Comparison of ENCODE assay signal across 30 mouse cellular contexts in the genomic region with DNA sequence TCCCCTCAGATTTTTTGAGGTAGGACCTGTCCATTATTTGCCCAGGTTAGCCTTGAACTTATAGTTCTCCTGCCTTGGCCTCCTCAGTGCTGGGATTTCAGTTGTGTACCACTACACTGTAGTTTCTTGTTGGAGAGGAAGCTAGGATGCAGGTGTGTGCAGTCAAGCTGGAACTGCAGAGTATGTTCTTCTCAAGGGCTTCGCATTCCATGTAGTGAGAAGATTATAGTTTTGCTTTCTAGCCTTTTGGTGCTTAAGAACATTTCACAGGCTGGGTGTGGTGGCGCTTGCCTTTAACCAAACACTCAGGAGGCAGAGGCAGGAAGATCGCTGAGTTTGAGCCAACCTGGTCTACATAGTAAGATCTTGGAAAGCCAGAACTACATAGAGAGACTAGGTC. TPM values are rescaled to one million over a fixed set of nuclear protein-coding genes. Genes with fewer than 3 reads are reported as not detected.
DNase-seq lines count a peak whose midpoint lies in the region; ATAC-seq and TF ChIP-seq lines count a peak whose summit lies in the region.
"Had no signal": no experiment of that assay in that cellular context is flagged by ENCODE, and none has a peak within 500 bp of the region (broad histone marks: within the 10 kb centered on the region; RNA-seq: fewer than 3 reads in every experiment).

No protein-coding gene starts in this region.

- DNase-seq in heart, adult 11 months: peak; percentile 73
- DNase-seq in liver, adult 2 months (ENCODE audit: extremely low read depth, low read depth, low spot score): no peak
- no peak for DNase-seq in liver
- DNase-seq in liver, embryonic 11.5 days (ENCODE audit: low spot score): no peak
- no peak for DNase-seq in liver, postnatal 0 days
- DNase-seq in lung, postnatal 4 days: no peak
- DNase-seq in cerebellum, adult 2 months: no peak
- DNase-seq: adrenal gland, postnatal 25 days; cerebellum, adult 18-20 months; cerebellum, postnatal 14 days; forebrain, postnatal 0 days; gastrocnemius, postnatal 14 days; heart, adult 18-20 months; heart, postnatal 14 days; kidney, adult 2 months; kidney, postnatal 4 days; lung, adult 2 months; lung, postnatal 10 days; right cerebral cortex, adult 18-20 months; right cerebral cortex, postnatal 4 days had no signal

- H3K9me3 ChIP-seq in heart, embryonic 11.5 days (replicated peaks; ENCODE audit: control insufficient read depth, low read length): no peaks in the 10 kb centered on the region
- no peaks in the 10 kb centered on the region for H3K9me3 ChIP-seq in liver, embryonic 11.5 days (ENCODE audit: control insufficient read depth, low read length)
- H3K9me3 ChIP-seq in liver, postnatal 0 days (ENCODE audit: low read length): no peaks in the 10 kb centered on the region
- H3K9me3 ChIP-seq: heart, embryonic 12.5 days; hindbrain, embryonic 10.5 days; limb, embryonic 13.5 days; neural tube, embryonic 12.5 days; stomach, embryonic 15.5 days had no signal

- no peaks in the 10 kb centered on the region for H3K27me3 ChIP-seq in heart, embryonic 11.5 days (ENCODE audit: control insufficient read depth, insufficient read depth, low read length)
- no peaks in the 10 kb centered on the region for H3K27me3 ChIP-seq in liver, adult 2 months (ENCODE audit: control insufficient read depth, insufficient read depth, low read length)
- no peaks in the 10 kb centered on the region for H3K27me3 ChIP-seq in liver, embryonic 11.5 days (replicated peaks; ENCODE audit: control insufficient read depth, insufficient read depth, low read length)
- no peaks in the 10 kb centered on the region for H3K27me3 ChIP-seq in liver, postnatal 0 days (ENCODE audit: insufficient read depth, low read length)
- H3K27me3 ChIP-seq in cerebellum, adult 2 months (ENCODE audit: control insufficient read depth, insufficient read depth, low read length): no peaks in the 10 kb centered on the region
- H3K27me3 ChIP-seq: heart, embryonic 12.5 days; limb, embryonic 13.5 days; neural tube, embryonic 12.5 days; stomach, embryonic 15.5 days had no signal

- no peak overlapping the region for H3K4me3 ChIP-seq in heart, embryonic 11.5 days (ENCODE audit: low read depth, low read length)
- no peak overlapping the region for H3K4me3 ChIP-seq in liver, adult 2 months (ENCODE audit: insufficient read depth, low read depth, low read length)
- no peak overlapping the region for H3K4me3 ChIP-seq in liver, embryonic 11.5 days (ENCODE audit: low read depth, low read length)
- H3K4me3 ChIP-seq in liver, postnatal 0 days (ENCODE audit: low read depth, low read length): no peak overlapping the region
- no peak overlapping the region for H3K4me3 ChIP-seq in cerebellum, adult 2 months (replicated peaks; ENCODE audit: insufficient read depth, low read depth, low read length)
- H3K4me3 ChIP-seq: erythroblast, embryonic 14.5 days; heart, embryonic 12.5 days; hindbrain, embryonic 10.5 days; limb, embryonic 13.5 days; neural tube, embryonic 12.5 days; stomach, embryonic 15.5 days had no signal

- 97% methylated on average over 3 of the region's 3 CpGs for WGBS in heart, embryonic 11.5 days (ENCODE audit: insufficient replicate concordance)
- WGBS in liver, adult 2 months: 98% methylated on average over 3 of the region's 3 CpGs
- WGBS in liver, embryonic 11.5 days: 92% methylated on average over 3 of the region's 3 CpGs
- WGBS in liver, postnatal 0 days (ENCODE audit: insufficient replicate concordance): 92% methylated on average over 3 of the region's 3 CpGs
- WGBS in cerebellum, adult 2 months: 96% methylated on average over 3 of the region's 3 CpGs

- no peak overlapping the region for H3K27ac ChIP-seq in heart, embryonic 11.5 days (ENCODE audit: low read depth, low read length)
- peak overlapping the region; percentile 22; the same call in 1 of the 2 replicates for H3K27ac ChIP-seq in liver, adult 2 months (replicated peaks; ENCODE audit: insufficient read depth, low read depth, low read length)
- H3K27ac ChIP-seq in liver, embryonic 11.5 days (ENCODE audit: low read depth, low read length): no peak overlapping the region
- no peak overlapping the region for H3K27ac ChIP-seq in liver, postnatal 0 days (ENCODE audit: low read depth)
- no peak overlapping the region for H3K27ac ChIP-seq in cerebellum, adult 2 months (ENCODE audit: insufficient read depth, low read length)
- H3K27ac ChIP-seq: hindbrain, embryonic 10.5 days; kidney, postnatal 0 days; limb, embryonic 13.5 days; neural tube, embryonic 12.5 days; stomach, embryonic 15.5 days had no signal

- peaks cover 11% of the 10 kb centered on the region for H3K4me1 ChIP-seq in heart, embryonic 11.5 days (ENCODE audit: control insufficient read depth, insufficient read depth, low read length)
- H3K4me1 ChIP-seq in liver, adult 2 months (ENCODE audit: control insufficient read depth, insufficient read depth, low read length): peaks cover 23% of the 10 kb centered on the region; the same call in 1 of the 2 replicates
- H3K4me1 ChIP-seq in liver, embryonic 11.5 days (replicated peaks; ENCODE audit: control insufficient read depth, insufficient read depth, low read length): peaks cover 12% of the 10 kb centered on the region
- H3K4me1 ChIP-seq in liver, postnatal 0 days (ENCODE audit: insufficient read depth): peaks cover 22% of the 10 kb centered on the region
- no peaks in the 10 kb centered on the region; the same call in 1 of the 2 replicates for H3K4me1 ChIP-seq in cerebellum, adult 2 months (ENCODE audit: control insufficient read depth, insufficient read depth, low read length)

- H3K36me3 ChIP-seq in heart, embryonic 11.5 days (ENCODE audit: control insufficient read depth, insufficient read depth, low read length): no peaks in the 10 kb centered on the region
- H3K36me3 ChIP-seq in liver, adult 2 months (ENCODE audit: control insufficient read depth, insufficient read depth, low read length): no peaks in the 10 kb centered on the region; the same call in none of the 2 replicates
- H3K36me3 ChIP-seq in liver, embryonic 11.5 days (ENCODE audit: control insufficient read depth, insufficient read depth, low read length): no peaks in the 10 kb centered on the region
- H3K36me3 ChIP-seq in liver, postnatal 0 days (replicated peaks; ENCODE audit: insufficient read depth, low read length): no peaks in the 10 kb centered on the region
- H3K36me3 ChIP-seq: heart, embryonic 12.5 days; neural tube, embryonic 12.5 days; stomach, embryonic 15.5 days had no signal

- TF ChIP-seq CTCF in liver, adult 2 months (IDR thresholded peaks at IDR 0.05; ENCODE audit: low read depth, low read length): no peak
- no peak for TF ChIP-seq CTCF in liver, postnatal 0 days (IDR thresholded peaks at IDR 0.05; ENCODE audit: low read depth)
- no peak for TF ChIP-seq CTCF in cerebellum, adult 2 months (IDR thresholded peaks at IDR 0.05; ENCODE audit: borderline replicate concordance, insufficient read depth, low read depth, low read length)

- H3K4me2 ChIP-seq in heart, embryonic 11.5 days: no peak overlapping the region
- peak overlapping the region; percentile 3 for H3K4me2 ChIP-seq in liver, embryonic 11.5 days
- H3K4me2 ChIP-seq in liver, postnatal 0 days (ENCODE audit: low read depth, low read length): peak overlapping the region; percentile 30; the same call in 1 of the 2 replicates
- H3K4me2 ChIP-seq: heart, embryonic 12.5 days; limb, embryonic 13.5 days; neural tube, embryonic 12.5 days; stomach, embryonic 15.5 days had no signal

- TF ChIP-seq POLR2A in liver, adult 2 months (IDR thresholded peaks at IDR 0.05; ENCODE audit: extremely low read depth, insufficient read depth, low read length): no peak
- TF ChIP-seq POLR2A in cerebellum, adult 2 months (IDR thresholded peaks at IDR 0.05; ENCODE audit: borderline replicate concordance, insufficient read depth, low read length): no peak

- no peak for ATAC-seq in heart, embryonic 11.5 days (replicated peaks; ENCODE audit: insufficient number of reproducible peaks, low FRiP score, low TSS enrichment)
- no peak for ATAC-seq in liver, embryonic 11.5 days (replicated peaks; ENCODE audit: low FRiP score)
- no peak for ATAC-seq in liver, postnatal 0 days
- ATAC-seq: CD4-positive, CD25-positive, alpha-beta regulatory T cell, adult 4 months; forebrain, postnatal 0 days; midbrain, embryonic 16.5 days had no signal

- TF ChIP-seq EP300 in liver, postnatal 0 days (IDR thresholded peaks at IDR 0.05; ENCODE audit: low read depth): no peak

- no peak overlapping the region for H3K9ac ChIP-seq in heart, embryonic 11.5 days (ENCODE audit: low read depth, low read length)
- H3K9ac ChIP-seq in liver, adult 2 months (ENCODE audit: low read depth, low read length): no peak overlapping the region
- H3K9ac ChIP-seq in liver, embryonic 11.5 days (ENCODE audit: low read depth, low read length): no peak overlapping the region
- H3K9ac ChIP-seq in liver, postnatal 0 days (replicated peaks): no peak overlapping the region
- H3K9ac ChIP-seq: forebrain, postnatal 0 days; heart, embryonic 12.5 days; limb, embryonic 13.5 days; neural tube, embryonic 12.5 days; stomach, embryonic 15.5 days had no signal

- peaks cover 21% of the 10 kb centered on the region for H3K79me2 ChIP-seq in liver, adult 2 months (ENCODE audit: control insufficient read depth, insufficient read depth, low read length)

RNA-seq across cellular contexts. Expression of gene Stard7, which starts 2.8 kb away (rescaled TPM):
- 101 and 103 TPM in 2 replicates for polyA plus RNA-seq in heart, embryonic 11.5 days (2014; fragmentation: Nextera tagmentation; extraction: Ambion mirVana)
- 102 and 119 TPM in 2 replicates for total RNA-seq in liver, adult 2 months (2014; rRNA removed)
- polyA plus RNA-seq in liver, adult 2 months (2012; rRNA removed): 51.2 and 54.3 TPM in 2 replicates
- polyA plus RNA-seq in liver, embryonic 11.5 days (2014; fragmentation: Nextera tagmentation; extraction: Ambion mirVana): 88.9 and 99.6 TPM in 2 replicates
- polyA plus RNA-seq in liver, postnatal 0 days (2015; fragmentation: Nextera tagmentation; extraction: Ambion mirVana): 41.7 and 44.7 TPM in 2 replicates
- polyA plus RNA-seq in cerebellum, adult 2 months (2012; rRNA removed): 88.7 and 92.2 TPM in 2 replicates

RNA-seq across cellular contexts. Expression of gene Tmem127, which starts 25.1 kb away (rescaled TPM):
- 13.7 and 18.6 TPM in 2 replicates for polyA plus RNA-seq in heart, embryonic 11.5 days (2014; fragmentation: Nextera tagmentation; extraction: Ambion mirVana)
- total RNA-seq in liver, adult 2 months (2014; rRNA removed): 16.6 and 18.5 TPM in 2 replicates
- 45.8 and 50.5 TPM in 2 replicates for polyA plus RNA-seq in liver, adult 2 months (2012; rRNA removed)
- 16.9 and 18.2 TPM in 2 replicates for polyA plus RNA-seq in liver, embryonic 11.5 days (2014; fragmentation: Nextera tagmentation; extraction: Ambion mirVana)
- polyA plus RNA-seq in liver, postnatal 0 days (2015; fragmentation: Nextera tagmentation; extraction: Ambion mirVana): 10.0 and 11.4 TPM in 2 replicates
- 77.9 and 80.3 TPM in 2 replicates for polyA plus RNA-seq in cerebellum, adult 2 months (2012; rRNA removed)

RNA-seq across cellular contexts. Expression of gene Ciao1, which starts 25.2 kb away (rescaled TPM):
- 52.8 and 53.7 TPM in 2 replicates for polyA plus RNA-seq in heart, embryonic 11.5 days (2014; fragmentation: Nextera tagmentation; extraction: Ambion mirVana)
- total RNA-seq in liver, adult 2 months (2014; rRNA removed): 44.9 and 50.9 TPM in 2 replicates
- polyA plus RNA-seq in liver, adult 2 months (2012; rRNA removed): 60.5 and 62.7 TPM in 2 replicates
- 72.1 and 72.6 TPM in 2 replicates for polyA plus RNA-seq in liver, embryonic 11.5 days (2014; fragmentation: Nextera tagmentation; extraction: Ambion mirVana)
- polyA plus RNA-seq in liver, postnatal 0 days (2015; fragmentation: Nextera tagmentation; extraction: Ambion mirVana): 31.0 and 31.9 TPM in 2 replicates
- polyA plus RNA-seq in cerebellum, adult 2 months (2012; rRNA removed): 105 and 110 TPM in 2 replicates
